Mouse (Mus musculus) myocyte (in vitro differentiated cells): Measurements from ENCODE around the gene Alkbh3.

Source experiments
- MAX ChIP-seq: IDR thresholded peaks from one replicate; pipeline ENCODE4 v1.6.1; 2011; ENCODE audit warnings: low read depth, mild to moderate bottlenecking, control low read depth
- MYOG ChIP-seq, 3 experiments: IDR thresholded peaks; one replicate each; pipeline ENCODE4 v1.6.1; 2011; ENCODE audit warnings: control low read depth in 2 of 3, low read depth in 2 of 3, mild to moderate bottlenecking in 2 of 3; ENCODE audit not compliant: insufficient read length in 2 of 3, control insufficient read depth in 1 of 3, insufficient read depth in 1 of 3
- POLR2A ChIP-seq: IDR thresholded peaks from one replicate; pipeline ENCODE4 v1.6.1; 2011; ENCODE audit warnings: low read depth, mild to moderate bottlenecking, control low read depth, moderate library complexity; ENCODE audit not compliant: insufficient read length

- TF ChIP-seq MYOG (IDR thresholded peaks at IDR 0.05; ENCODE audit: control insufficient read depth in 1 of 3, insufficient read depth in 1 of 3, insufficient read length in 2 of 3, low read depth in 2 of 3), result no peak
- TF ChIP-seq MAX, result no peak
- no peak for TF ChIP-seq POLR2A
These were observed 48.9 kb upstream of the Alkbh3 start for GRCm38 (mm10) chr2:94059459-94059858.
